In genomic region chr1:168193364-168193763, GRCm38 (mm10) we compare ENCODE assay signal across 30 mouse cellular contexts.
DNase-seq lines count a peak whose midpoint lies in the region; ATAC-seq and TF ChIP-seq lines count a peak whose summit lies in the region.
"Had no signal": no experiment of that assay in that cellular context is flagged by ENCODE, and none has a peak within 500 bp of the region (broad histone marks: within the 10 kb centered on the region; RNA-seq: fewer than 3 reads in every experiment).

No protein-coding gene starts in this region.

- no peak for TF ChIP-seq CTCF in layer of hippocampus, adult 2 months (conservative IDR thresholded peaks at IDR 0.05)

- no peak overlapping the region for H3K4me2 ChIP-seq in midbrain, embryonic 13.5 days (replicated peaks)
- no peak overlapping the region for H3K4me2 ChIP-seq in midbrain, embryonic 11.5 days
- H3K4me2 ChIP-seq in midbrain, embryonic 16.5 days (ENCODE audit: low read length): no peak overlapping the region
- H3K4me2 ChIP-seq: forebrain, embryonic 13.5 days; heart, embryonic 13.5 days; kidney, embryonic 15.5 days; limb, embryonic 13.5 days; liver, embryonic 12.5 days had no signal

- peak; percentile 84 for ATAC-seq in frontal cortex, adult (ENCODE audit: low TSS enrichment)
- ATAC-seq in midbrain, embryonic 13.5 days: no peak
- no peak for ATAC-seq in midbrain, embryonic 11.5 days (ENCODE audit: low FRiP score)
- no peak for ATAC-seq in midbrain, embryonic 16.5 days
- ATAC-seq: activated CD4-positive, CD25-positive, alpha-beta regulatory T cell, adult 4 months; forebrain, embryonic 13.5 days; hindbrain, embryonic 16.5 days; liver, embryonic 12.5 days; liver, postnatal 0 days; lung, postnatal 0 days had no signal

- H3K4me1 ChIP-seq in midbrain, embryonic 13.5 days (replicated peaks): peaks cover 16% of the 10 kb centered on the region
- no peaks in the 10 kb centered on the region for H3K4me1 ChIP-seq in midbrain, embryonic 11.5 days (ENCODE audit: control insufficient read depth, insufficient read depth, low read length)
- H3K4me1 ChIP-seq in midbrain, embryonic 16.5 days (ENCODE audit: control insufficient read depth, insufficient read depth, low read length): peaks cover 6% of the 10 kb centered on the region
- H3K4me1 ChIP-seq: kidney, embryonic 15.5 days; liver, embryonic 12.5 days had no signal

- no peak overlapping the region for H3K4me3 ChIP-seq in layer of hippocampus, adult 2 months
- no peak overlapping the region for H3K4me3 ChIP-seq in midbrain, embryonic 13.5 days (replicated peaks)
- no peak overlapping the region for H3K4me3 ChIP-seq in midbrain, embryonic 11.5 days (ENCODE audit: low read depth, low read length)
- H3K4me3 ChIP-seq in midbrain, embryonic 16.5 days (ENCODE audit: low read depth, low read length): no peak overlapping the region
- H3K4me3 ChIP-seq: forebrain, embryonic 13.5 days; heart, adult 2 months; heart, embryonic 13.5 days; kidney, embryonic 15.5 days; limb, embryonic 13.5 days; liver, embryonic 12.5 days had no signal

- H3K27me3 ChIP-seq in midbrain, embryonic 13.5 days: peaks cover 19% of the 10 kb centered on the region; the same call in 1 of the 2 replicates
- peaks cover 7% of the 10 kb centered on the region; the same call in 1 of the 2 replicates for H3K27me3 ChIP-seq in midbrain, embryonic 11.5 days (ENCODE audit: control insufficient read depth, insufficient read depth, low read length)
- no peaks in the 10 kb centered on the region for H3K27me3 ChIP-seq in midbrain, embryonic 16.5 days (ENCODE audit: control insufficient read depth, insufficient read depth, low read depth, low read length)
- H3K27me3 ChIP-seq: CH12.LX; forebrain, embryonic 13.5 days; heart, embryonic 13.5 days; kidney, embryonic 15.5 days; limb, embryonic 13.5 days; liver, embryonic 12.5 days had no signal

- DNase-seq in frontal cortex, postnatal 25 days (ENCODE audit: low spot score in 2 of 2): no peak
- DNase-seq in layer of hippocampus, adult 2 months (ENCODE audit: low spot score in 2 of 2): peak in 1 of 2 experiments; percentile 53
- no peak for DNase-seq in layer of hippocampus, postnatal 36 days
- DNase-seq in midbrain, embryonic 11.5 days (ENCODE audit: low spot score, missing footprints): no peak
- DNase-seq in c-Kit-positive CD71-positive TER-119-positive erythroid progenitor cells, embryonic 14.5 days (ENCODE audit: low spot score): no peak
- DNase-seq: adrenal gland, adult 2 months; adrenal gland, postnatal 36 days; cerebellum, adult 11 months; cerebellum, adult 9-10 months; cerebellum, postnatal 36 days; gastrocnemius, postnatal 36 days; heart, adult 2 months; heart, postnatal 10 days; kidney, adult 18-20 months; kidney, postnatal 25 days; liver, postnatal 0 days; right cerebral cortex, postnatal 4 days had no signal

- no peaks in the 10 kb centered on the region for H3K9me3 ChIP-seq in midbrain, embryonic 13.5 days
- H3K9me3 ChIP-seq in midbrain, embryonic 11.5 days (ENCODE audit: control insufficient read depth, low read length): no peaks in the 10 kb centered on the region
- no peaks in the 10 kb centered on the region for H3K9me3 ChIP-seq in midbrain, embryonic 16.5 days (replicated peaks; ENCODE audit: control insufficient read depth, low read length, poor library complexity, severe bottlenecking)
- H3K9me3 ChIP-seq: forebrain, embryonic 13.5 days; heart, embryonic 13.5 days; kidney, embryonic 15.5 days; limb, embryonic 13.5 days; liver, embryonic 12.5 days had no signal

- peak overlapping the region; percentile 46; the same call in 1 of the 2 replicates for H3K27ac ChIP-seq in layer of hippocampus, adult 2 months
- peak overlapping the region; percentile 11; the same call in 1 of the 2 replicates for H3K27ac ChIP-seq in midbrain, embryonic 13.5 days
- H3K27ac ChIP-seq in midbrain, embryonic 11.5 days (ENCODE audit: low read depth, low read length): no peak overlapping the region
- peak overlapping the region; percentile 25; the same call in 1 of the 2 replicates for H3K27ac ChIP-seq in midbrain, embryonic 16.5 days (ENCODE audit: low read length)
- H3K27ac ChIP-seq: forebrain, embryonic 13.5 days; heart, adult 2 months; heart, embryonic 13.5 days; kidney, embryonic 15.5 days; limb, embryonic 13.5 days; liver, embryonic 12.5 days; macrophage had no signal

- no peak overlapping the region for H3K9ac ChIP-seq in midbrain, embryonic 13.5 days (replicated peaks)
- H3K9ac ChIP-seq in midbrain, embryonic 11.5 days (ENCODE audit: low read length): no peak overlapping the region
- H3K9ac ChIP-seq in midbrain, embryonic 16.5 days (ENCODE audit: low read depth, low read length): no peak overlapping the region
- H3K9ac ChIP-seq: forebrain, embryonic 13.5 days; heart, embryonic 13.5 days; kidney, embryonic 15.5 days; limb, embryonic 13.5 days; liver, embryonic 12.5 days; liver, postnatal 0 days had no signal

- peaks cover 24% of the 10 kb centered on the region for H3K36me3 ChIP-seq in midbrain, embryonic 13.5 days
- H3K36me3 ChIP-seq in midbrain, embryonic 11.5 days (ENCODE audit: control insufficient read depth, insufficient read depth, low read length): no peaks in the 10 kb centered on the region
- peaks cover 6% of the 10 kb centered on the region; the same call in 1 of the 2 replicates for H3K36me3 ChIP-seq in midbrain, embryonic 16.5 days (ENCODE audit: control insufficient read depth, insufficient read depth, low read length)

- 71% methylated on average over 7 of the region's 7 CpGs for WGBS in midbrain, embryonic 13.5 days
- WGBS in midbrain, embryonic 11.5 days: 86% methylated on average over 7 of the region's 7 CpGs
- WGBS in midbrain, embryonic 16.5 days: 54% methylated on average over 7 of the region's 7 CpGs
